ENCODE assay signal across 20 mouse cellular contexts in genomic region chr14:36624822-36625221, GRCm38 (mm10).
"Had no signal": no experiment of that assay in that cellular context is flagged by ENCODE, and none has a peak within 500 bp of the region (broad histone marks: within the 10 kb centered on the region; RNA-seq: fewer than 3 reads in every experiment).

No protein-coding gene starts in this region.

- H3K27me3 ChIP-seq: intestine, embryonic 15.5 days; kidney, embryonic 15.5 days; limb, embryonic 13.5 days; lung, embryonic 15.5 days; neural tube, embryonic 12.5 days; neural tube, embryonic 15.5 days had no signal

- DNase-seq: kidney, adult 11 months; kidney, adult 8-10 months; kidney, postnatal 10 days; kidney, postnatal 36 days; lung, adult 18-20 months; lung, postnatal 10 days; lung, postnatal 36 days; right cerebral cortex, adult 18-20 months; right cerebral cortex, postnatal 14 days; right cerebral cortex, postnatal 4 days; thymus, postnatal 25 days had no signal

- ATAC-seq: intestine, embryonic 15.5 days had no signal

- H3K9ac ChIP-seq: intestine, embryonic 15.5 days; kidney, embryonic 15.5 days; limb, embryonic 13.5 days; lung, embryonic 15.5 days; neural tube, embryonic 12.5 days; neural tube, embryonic 15.5 days had no signal

- H3K27ac ChIP-seq: intestine, embryonic 15.5 days; kidney, embryonic 15.5 days; limb, embryonic 10.5 days; limb, embryonic 13.5 days; lung, embryonic 15.5 days; neural tube, embryonic 12.5 days; neural tube, embryonic 15.5 days; stomach, postnatal 0 days had no signal

- H3K36me3 ChIP-seq: intestine, embryonic 15.5 days; kidney, embryonic 15.5 days; limb, embryonic 10.5 days; limb, embryonic 13.5 days; lung, embryonic 15.5 days; neural tube, embryonic 12.5 days; neural tube, embryonic 15.5 days had no signal

- H3K9me3 ChIP-seq: intestine, embryonic 15.5 days; kidney, embryonic 15.5 days; limb, embryonic 10.5 days; limb, embryonic 13.5 days; lung, embryonic 15.5 days; neural tube, embryonic 12.5 days; neural tube, embryonic 15.5 days had no signal

- H3K4me1 ChIP-seq: intestine, embryonic 15.5 days; kidney, embryonic 15.5 days; limb, embryonic 10.5 days; limb, embryonic 13.5 days; lung, embryonic 15.5 days; neural tube, embryonic 12.5 days; neural tube, embryonic 15.5 days had no signal

- H3K4me3 ChIP-seq: intestine, embryonic 15.5 days; kidney, embryonic 15.5 days; limb, embryonic 10.5 days; limb, embryonic 13.5 days; lung, embryonic 15.5 days; neural tube, embryonic 12.5 days; neural tube, embryonic 15.5 days had no signal

- H3K4me2 ChIP-seq: intestine, embryonic 15.5 days; kidney, embryonic 15.5 days; limb, embryonic 13.5 days; lung, embryonic 15.5 days; midbrain, embryonic 11.5 days; neural tube, embryonic 12.5 days; neural tube, embryonic 15.5 days had no signal
